Mouse (Mus musculus): ENCODE results near the gene Apc2. TPM values are rescaled to one million over a fixed set of nuclear protein-coding genes. Genes with fewer than 3 reads are reported as not detected.

The Apc2 gene
- polyA plus RNA-seq, 1 experiment = 1.8 TPM

DNA sequence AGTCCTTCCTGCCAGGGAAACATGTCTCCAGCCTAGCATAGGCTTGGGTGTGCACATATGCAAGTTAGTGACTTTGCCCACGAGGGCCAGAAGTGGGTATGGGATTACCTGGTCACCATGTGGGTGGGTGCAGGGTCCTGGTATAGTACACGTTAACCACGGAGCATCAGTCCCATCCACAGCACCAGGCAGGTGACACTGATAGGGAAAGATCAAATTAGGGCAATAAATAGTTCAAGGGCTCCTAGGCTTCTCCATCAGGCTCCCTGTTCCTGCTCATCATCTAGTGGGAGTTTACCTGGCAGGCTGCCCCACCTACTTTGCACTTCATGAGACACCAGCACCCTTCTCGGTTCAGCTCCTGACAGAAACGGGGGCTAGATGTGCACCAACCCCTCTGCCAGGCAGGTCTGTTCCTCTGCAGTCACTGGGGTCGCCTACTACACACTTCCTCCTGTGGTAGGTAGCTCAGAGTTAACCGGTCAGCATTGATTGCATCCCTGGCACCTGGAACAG, 931 bp upstream of the Apc2 start:
- H3K27me3 ChIP-seq (ENCODE audit: control insufficient read depth, insufficient read depth, low read length) = no peaks in the 10 kb centered on the region
- H3K4me1 ChIP-seq (ENCODE audit: control insufficient read depth, insufficient read depth, low read length) = peaks cover 23% of the 10 kb centered on the region
- peaks cover 1% of the 10 kb centered on the region; the same call in 1 of the 2 replicates for H3K36me3 ChIP-seq (ENCODE audit: control insufficient read depth, insufficient read depth, low read length)
- TF ChIP-seq POLR2A (IDR thresholded peaks at IDR 0.05; ENCODE audit: control insufficient read depth, low read depth, low read length) (no peak), CTCF (IDR thresholded peaks at IDR 0.05; ENCODE audit: control insufficient read depth, insufficient read depth, insufficient replicate concordance, low read depth, low read length) (no peak)
- H3K27ac ChIP-seq (ENCODE audit: control insufficient read depth, insufficient read depth, low read depth, low read length) = no peak overlapping the region
- H3K4me3 ChIP-seq (ENCODE audit: control insufficient read depth, low read depth, low read length) = no peak overlapping the region

DNA sequence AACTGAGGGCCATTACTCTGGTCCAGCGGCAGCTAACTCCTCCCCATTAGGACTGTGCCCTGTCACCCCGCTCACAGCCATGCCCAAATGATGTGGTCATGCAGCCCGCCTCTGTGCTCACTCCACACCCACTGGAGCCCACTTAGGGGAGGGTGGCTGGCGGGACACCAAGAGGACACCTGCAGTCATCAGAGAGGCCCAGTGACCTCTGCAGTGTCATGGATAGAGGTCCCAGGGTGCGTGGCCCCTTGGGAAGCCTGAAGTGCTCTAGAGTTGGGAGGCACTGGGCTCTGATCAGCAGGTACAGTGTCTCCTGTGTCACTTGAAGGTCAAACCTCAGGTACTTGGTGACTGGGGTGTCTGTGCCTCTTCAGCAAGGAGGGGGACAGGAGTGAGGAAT, 1.0 kb downstream of the Apc2 start:
- H3K36me3 ChIP-seq (ENCODE audit: control insufficient read depth, insufficient read depth, low read length) = peaks cover 1% of the 10 kb centered on the region; the same call in 1 of the 2 replicates
- no peak for TF ChIP-seq POLR2A (IDR thresholded peaks at IDR 0.05; ENCODE audit: control insufficient read depth, low read depth, low read length)
- no peak for TF ChIP-seq CTCF (IDR thresholded peaks at IDR 0.05; ENCODE audit: control insufficient read depth, insufficient read depth, insufficient replicate concordance, low read depth, low read length)
- no peak overlapping the region for H3K4me3 ChIP-seq (ENCODE audit: control insufficient read depth, low read depth, low read length)
- H3K4me1 ChIP-seq (ENCODE audit: control insufficient read depth, insufficient read depth, low read length) = peaks cover 23% of the 10 kb centered on the region
- H3K27me3 ChIP-seq (ENCODE audit: control insufficient read depth, insufficient read depth, low read length) = no peaks in the 10 kb centered on the region
- H3K27ac ChIP-seq (ENCODE audit: control insufficient read depth, insufficient read depth, low read depth, low read length) = no peak overlapping the region

DNA sequence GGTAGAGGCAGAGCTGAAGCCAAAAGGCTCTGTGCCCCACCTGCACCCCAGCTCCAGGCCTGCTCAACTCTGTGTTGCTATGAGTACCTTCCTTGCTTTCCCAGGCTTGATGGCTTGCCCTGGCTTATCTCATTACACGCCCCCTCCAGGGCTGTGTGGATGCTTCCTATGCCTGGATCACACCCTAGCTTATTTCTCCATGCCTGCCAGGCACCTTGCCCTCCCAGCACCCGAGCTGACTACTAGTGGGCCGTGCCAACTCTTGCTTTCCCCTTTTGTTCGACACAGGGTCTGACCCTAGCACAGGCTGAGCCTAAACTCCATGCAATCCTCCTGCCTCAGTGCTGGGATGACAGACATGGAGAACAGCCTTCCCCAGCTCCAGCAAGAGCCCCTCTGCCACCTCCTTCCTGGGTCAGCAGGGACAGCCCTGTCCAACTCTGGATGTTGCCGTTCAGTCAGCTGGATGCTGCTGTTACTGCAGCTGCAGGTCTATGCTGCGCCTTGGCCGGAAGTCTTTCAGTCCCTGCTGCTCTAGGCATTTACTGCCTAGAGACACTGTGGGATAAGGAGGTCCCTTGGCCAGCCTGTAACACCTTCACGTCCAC, 1.9 kb downstream of the Apc2 start:
- Histone ChIP-seq H3K4me1 (ENCODE audit: control insufficient read depth, insufficient read depth, low read length) (peaks cover 23% of the 10 kb centered on the region), H3K27ac (ENCODE audit: control insufficient read depth, insufficient read depth, low read depth, low read length) (no peak overlapping the region), H3K36me3 (ENCODE audit: control insufficient read depth, insufficient read depth, low read length) (peaks cover 1% of the 10 kb centered on the region; the same call in 1 of the 2 replicates), H3K4me3 (ENCODE audit: control insufficient read depth, low read depth, low read length) (no peak overlapping the region), H3K27me3 (ENCODE audit: control insufficient read depth, insufficient read depth, low read length) (no peaks in the 10 kb centered on the region)
- TF ChIP-seq POLR2A (IDR thresholded peaks at IDR 0.05; ENCODE audit: control insufficient read depth, low read depth, low read length) = no peak
- no peak for TF ChIP-seq CTCF (IDR thresholded peaks at IDR 0.05; ENCODE audit: control insufficient read depth, insufficient read depth, insufficient replicate concordance, low read depth, low read length)

DNA sequence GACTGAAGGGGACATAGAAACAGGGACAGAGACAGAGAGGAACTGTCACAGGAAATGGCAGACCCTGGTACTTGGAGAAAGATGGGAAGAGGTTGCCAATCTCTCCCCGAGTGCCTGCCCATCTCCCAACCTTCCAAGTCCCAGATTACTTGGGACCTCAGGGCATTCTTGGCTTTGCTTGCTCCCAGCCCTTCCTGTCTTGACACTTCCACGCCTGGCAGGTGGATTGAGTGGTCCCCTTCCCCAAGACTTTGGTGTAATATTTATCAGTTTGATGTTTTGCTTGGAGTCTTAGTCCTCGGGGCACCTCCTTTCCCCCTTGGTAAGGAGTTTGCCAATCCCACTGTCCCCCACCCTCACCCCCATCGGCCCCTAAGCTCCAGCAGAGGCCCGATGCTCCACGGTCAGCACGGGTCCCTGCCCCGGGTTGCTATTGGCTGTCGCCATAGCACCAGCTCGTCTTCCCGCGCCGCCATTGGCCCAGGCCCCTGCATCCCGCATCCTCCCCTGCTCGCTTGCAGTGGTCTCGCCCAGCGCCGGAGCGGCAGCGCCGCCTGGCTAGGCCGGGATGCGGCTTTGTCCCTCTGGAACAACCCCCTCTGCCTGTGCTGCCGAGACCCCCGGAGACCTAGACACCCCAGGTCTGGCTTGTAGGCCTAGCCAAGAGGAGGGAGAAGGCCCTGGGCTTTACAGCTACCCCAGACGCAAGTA, 2.9 kb downstream of the Apc2 start:
- Histone ChIP-seq H3K4me1 (ENCODE audit: control insufficient read depth, insufficient read depth, low read length) (peaks cover 17% of the 10 kb centered on the region), H3K27ac (ENCODE audit: control insufficient read depth, insufficient read depth, low read depth, low read length) (no peak overlapping the region), H3K36me3 (ENCODE audit: control insufficient read depth, insufficient read depth, low read length) (no peaks in the 10 kb centered on the region), H3K27me3 (ENCODE audit: control insufficient read depth, insufficient read depth, low read length) (no peaks in the 10 kb centered on the region), H3K4me3 (ENCODE audit: control insufficient read depth, low read depth, low read length) (peak overlapping the region; percentile 5)
- TF ChIP-seq POLR2A (IDR thresholded peaks at IDR 0.05; ENCODE audit: control insufficient read depth, low read depth, low read length) (no peak), CTCF (IDR thresholded peaks at IDR 0.05; ENCODE audit: control insufficient read depth, insufficient read depth, insufficient replicate concordance, low read depth, low read length) (no peak)

DNA sequence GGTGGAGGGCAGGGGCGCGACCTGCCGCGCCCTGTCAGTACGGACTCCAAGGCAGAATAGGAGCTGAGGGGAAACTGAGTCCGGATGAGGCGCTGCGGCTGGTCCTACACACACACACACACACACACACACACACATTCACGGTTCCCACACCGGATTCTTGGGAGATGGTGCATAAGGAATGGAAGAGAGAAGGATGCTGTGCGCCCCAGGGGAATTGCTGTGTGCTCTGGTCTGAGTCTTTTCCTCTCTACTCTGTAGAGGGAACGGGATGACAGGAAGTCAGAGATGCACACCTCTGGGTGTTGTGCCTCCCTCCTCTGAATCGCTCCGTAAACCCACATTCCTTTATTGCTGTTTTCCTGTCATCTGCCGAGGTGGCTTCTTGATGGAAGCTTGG, 3.5 kb downstream of the Apc2 start:
- no peak overlapping the region for H3K27ac ChIP-seq (ENCODE audit: control insufficient read depth, insufficient read depth, low read depth, low read length)
- peaks cover 17% of the 10 kb centered on the region for H3K4me1 ChIP-seq (ENCODE audit: control insufficient read depth, insufficient read depth, low read length)
- peak overlapping the region; percentile 5 for H3K4me3 ChIP-seq (ENCODE audit: control insufficient read depth, low read depth, low read length)

DNA sequence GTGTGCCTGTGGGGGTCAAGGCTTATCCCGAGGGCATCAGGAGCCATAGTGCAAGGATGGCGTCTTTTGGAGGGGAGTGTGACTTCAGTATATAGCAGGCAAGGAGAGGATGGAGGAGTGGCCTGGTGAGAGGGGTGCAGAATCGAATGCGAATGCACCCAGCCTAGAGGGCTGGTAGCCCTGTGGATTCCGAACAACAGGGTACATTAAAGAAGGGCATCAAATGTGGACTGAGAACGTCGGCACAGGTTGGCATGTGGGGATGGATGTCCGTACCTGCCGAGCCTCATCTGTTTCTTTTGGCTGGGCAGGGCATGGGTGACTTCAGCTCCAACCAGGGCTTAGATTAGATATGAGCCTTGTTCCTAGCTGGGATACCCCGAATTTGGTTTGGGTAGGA, 4.0 kb downstream of the Apc2 start:
- no peak overlapping the region for H3K4me3 ChIP-seq (ENCODE audit: control insufficient read depth, low read depth, low read length)
- peaks cover 17% of the 10 kb centered on the region for H3K4me1 ChIP-seq (ENCODE audit: control insufficient read depth, insufficient read depth, low read length)
- H3K27me3 ChIP-seq (ENCODE audit: control insufficient read depth, insufficient read depth, low read length) = no peaks in the 10 kb centered on the region
- TF ChIP-seq POLR2A (IDR thresholded peaks at IDR 0.05; ENCODE audit: control insufficient read depth, low read depth, low read length) = no peak
- no peak for TF ChIP-seq CTCF (IDR thresholded peaks at IDR 0.05; ENCODE audit: control insufficient read depth, insufficient read depth, insufficient replicate concordance, low read depth, low read length)
- H3K36me3 ChIP-seq (ENCODE audit: control insufficient read depth, insufficient read depth, low read length) = no peaks in the 10 kb centered on the region
- no peak overlapping the region for H3K27ac ChIP-seq (ENCODE audit: control insufficient read depth, insufficient read depth, low read depth, low read length)

More for the DNA sequence above, 3.5 kb downstream of the Apc2 start:
- no peak for TF ChIP-seq CTCF (IDR thresholded peaks at IDR 0.05; ENCODE audit: control insufficient read depth, insufficient read depth, insufficient replicate concordance, low read depth, low read length)
- TF ChIP-seq POLR2A (IDR thresholded peaks at IDR 0.05; ENCODE audit: control insufficient read depth, low read depth, low read length) = no peak
- H3K36me3 ChIP-seq (ENCODE audit: control insufficient read depth, insufficient read depth, low read length) = no peaks in the 10 kb centered on the region
- H3K27me3 ChIP-seq (ENCODE audit: control insufficient read depth, insufficient read depth, low read length) = no peaks in the 10 kb centered on the region

DNA sequence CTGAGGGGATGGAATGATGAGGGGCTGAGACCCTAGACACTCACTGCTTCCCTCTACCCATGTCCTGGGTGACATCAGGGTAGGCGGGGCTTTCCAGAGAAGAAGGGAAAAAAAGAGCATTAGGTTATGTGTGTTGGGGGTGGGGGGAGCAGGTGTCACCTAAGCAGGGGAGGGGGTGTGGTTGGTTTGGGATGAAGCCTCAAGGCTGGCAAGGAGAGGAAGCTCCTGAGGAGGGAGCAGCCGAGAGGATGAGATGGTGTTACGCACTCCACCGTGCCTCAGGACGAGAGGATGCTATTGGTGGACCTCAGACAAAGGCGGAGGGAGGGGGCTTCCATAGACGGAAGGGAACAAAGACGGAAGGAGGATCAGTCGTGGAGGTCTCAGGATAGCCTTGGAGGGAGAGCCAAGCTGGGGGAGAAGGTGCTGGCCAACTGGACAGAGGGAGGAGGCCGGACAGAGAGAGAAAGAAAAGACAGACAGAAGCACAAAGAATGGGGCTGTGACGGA, 5.0 kb downstream of the Apc2 start:
- peaks cover 14% of the 10 kb centered on the region for H3K4me1 ChIP-seq (ENCODE audit: control insufficient read depth, insufficient read depth, low read length)
- H3K27ac ChIP-seq (ENCODE audit: control insufficient read depth, insufficient read depth, low read depth, low read length) = no peak overlapping the region
- no peak for TF ChIP-seq CTCF (IDR thresholded peaks at IDR 0.05; ENCODE audit: control insufficient read depth, insufficient read depth, insufficient replicate concordance, low read depth, low read length)
- no peak for TF ChIP-seq POLR2A (IDR thresholded peaks at IDR 0.05; ENCODE audit: control insufficient read depth, low read depth, low read length)
- H3K27me3 ChIP-seq (ENCODE audit: control insufficient read depth, insufficient read depth, low read length) = no peaks in the 10 kb centered on the region
- H3K4me3 ChIP-seq (ENCODE audit: control insufficient read depth, low read depth, low read length) = no peak overlapping the region
- H3K36me3 ChIP-seq (ENCODE audit: control insufficient read depth, insufficient read depth, low read length) = no peaks in the 10 kb centered on the region

Data from testis, adult 2 months (tissue).